Mouse (Mus musculus) heart, postnatal 10 days (tissue): Measurements from ENCODE around the gene Wdr78. TPM values are rescaled to one million over a fixed set of nuclear protein-coding genes. Genes with fewer than 3 reads are reported as not detected.

Experiments used
- DNase-seq, 2 experiments: peaks; one replicate each; pipeline ENCODE4 v3.0.0; 2021
- intact Hi-C: fragments of 180-260 bp; cut with DNase I; formaldehyde crosslinking; loops from one replicate; pipeline ENCODE4 v1.15.1; 2025
- total RNA-seq, 2 experiments: library from RNA; stranded (reverse); gene quantifications; 2 replicates each; pipeline ENCODE4 v1.2.3; 2021

Wdr78 gene
- total RNA-seq, 2 experiments from 2014 or later = 1.1 to 1.4 TPM

- DNase-seq = no peak
- intact Hi-C loops = no loop called here
These were observed 49.4 kb downstream of the Wdr78 start for GRCm38 (mm10) chr4:103064976-103065375.

GRCm38 (mm10) chr4:103064421-103064820, 49.9 kb downstream of the Wdr78 start:
- intact Hi-C loops = no loop called here
- DNase-seq = no peak

GRCm38 (mm10) chr4:103056909-103057308, 57.4 kb downstream of the Wdr78 start:
- intact Hi-C loops = no loop called here
- no peak for DNase-seq

GRCm38 (mm10) chr4:103048046-103048445, 66.3 kb downstream of the Wdr78 start:
- intact Hi-C loops = no loop called here
- no peak for DNase-seq

DNA sequence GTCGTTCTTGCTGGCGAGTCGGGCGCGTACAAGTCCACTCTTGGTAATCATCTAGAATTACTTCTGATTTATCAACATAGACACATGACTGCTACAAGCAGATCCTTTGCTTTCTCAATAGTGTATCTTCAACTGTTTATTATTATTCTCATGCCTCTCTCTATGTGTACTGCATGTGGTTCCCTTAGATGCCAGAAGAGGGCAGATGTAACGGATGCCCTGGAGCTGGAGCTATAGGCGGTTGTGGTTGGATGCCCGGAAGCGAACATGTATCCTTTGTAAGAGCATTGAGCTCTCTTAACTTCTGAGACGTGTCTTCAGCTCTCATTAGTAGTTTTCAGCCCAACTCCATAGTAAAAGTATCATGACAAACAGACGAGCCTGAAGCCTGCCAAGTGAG, 71.4 kb downstream of the Wdr78 start:
- intact Hi-C loops = no loop called here
- no peak for DNase-seq

DNA sequence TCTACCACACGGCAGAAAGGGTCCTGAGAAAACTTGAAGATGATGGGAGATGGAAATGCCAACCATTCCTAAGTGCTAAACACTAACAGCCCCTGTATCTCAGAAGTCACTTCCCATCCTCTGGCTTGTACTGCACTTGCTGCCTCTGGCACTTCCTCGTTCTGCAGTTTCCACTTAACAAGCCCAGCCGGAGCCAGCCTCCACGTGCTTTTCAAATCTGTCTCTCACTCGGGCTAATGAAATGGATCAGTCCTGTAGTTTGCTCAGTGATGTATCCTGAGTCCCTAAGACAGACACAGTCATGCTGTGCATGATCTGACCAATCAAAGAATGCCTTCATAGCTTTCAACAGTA, 74.5 kb downstream of the Wdr78 start:
- DNase-seq = no peak
- intact Hi-C loops = no loop called here

GRCm38 (mm10) chr4:103039103-103039837, 75.1 kb downstream of the Wdr78 start:
- DNase-seq = no peak
- intact Hi-C loops = no loop called here

GRCm38 (mm10) chr4:103028177-103029088, 85.9 kb downstream of the Wdr78 start:
- intact Hi-C loops = no loop called here

GRCm38 (mm10) chr4:103027745-103028144, 86.6 kb downstream of the Wdr78 start:
- intact Hi-C loops = no loop called here
- no peak for DNase-seq

More at GRCm38 (mm10) chr4:103028177-103029088, 85.9 kb downstream of the Wdr78 start:
- no peak for DNase-seq

- intact Hi-C loops = no loop called here
- DNase-seq = no peak
These were observed 87.7 kb downstream of the Wdr78 start, which contains the start of gene Insl5 for GRCm38 (mm10) chr4:103026621-103027020. TSS of gene Insl5 (minus strand) at chr4:103026842.

GRCm38 (mm10) chr4:103013490-103013889, 100.9 kb downstream of the Wdr78 start:
- intact Hi-C loops = no loop called here
- DNase-seq = no peak

- no peak for DNase-seq
- intact Hi-C loops = no loop called here
These were observed 102.5 kb downstream of the Wdr78 start for GRCm38 (mm10) chr4:103011823-103012222.

GRCm38 (mm10) chr4:103010734-103011133, 103.6 kb downstream of the Wdr78 start:
- intact Hi-C loops = no loop called here
- DNase-seq = no peak

GRCm38 (mm10) chr4:103006943-103007418, 107.4 kb downstream of the Wdr78 start:
- DNase-seq = no peak
- intact Hi-C loops = no loop called here

DNA sequence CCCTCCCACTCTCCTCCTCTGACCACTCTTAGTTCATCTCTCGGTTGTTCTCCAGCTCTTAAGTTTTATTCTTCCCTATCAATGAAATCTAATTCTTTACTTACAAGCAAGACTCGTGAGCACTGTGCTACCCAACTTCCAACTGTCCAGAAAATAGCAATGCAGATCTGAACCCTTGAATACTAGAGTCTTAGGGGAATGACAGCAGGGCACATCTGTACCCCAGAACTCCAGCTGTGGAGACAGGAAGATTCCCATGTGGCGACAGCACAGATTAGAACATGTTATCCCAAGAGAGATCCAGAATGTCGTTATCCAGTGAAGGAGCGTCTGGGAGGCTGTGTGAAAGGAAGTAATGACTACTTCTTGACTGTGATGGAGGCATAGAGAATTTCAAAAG, 108.1 kb downstream of the Wdr78 start:
- intact Hi-C loops = no loop called here

GRCm38 (mm10) chr4:103005190-103005945, 109.0 kb downstream of the Wdr78 start:
- intact Hi-C loops = no loop called here
- no peak for DNase-seq

More for the DNA sequence above, 108.1 kb downstream of the Wdr78 start:
- DNase-seq = no peak

- intact Hi-C loops = no loop called here
- no peak for DNase-seq
These were observed 109.7 kb downstream of the Wdr78 start for GRCm38 (mm10) chr4:103004681-103005080.

GRCm38 (mm10) chr4:102991685-102992084, 122.7 kb downstream of the Wdr78 start:
- intact Hi-C loops = no loop called here
- DNase-seq = no peak

GRCm38 (mm10) chr4:102990595-102991340, 123.6 kb downstream of the Wdr78 start:
- no peak for DNase-seq
- intact Hi-C loops = no loop called here

DNA sequence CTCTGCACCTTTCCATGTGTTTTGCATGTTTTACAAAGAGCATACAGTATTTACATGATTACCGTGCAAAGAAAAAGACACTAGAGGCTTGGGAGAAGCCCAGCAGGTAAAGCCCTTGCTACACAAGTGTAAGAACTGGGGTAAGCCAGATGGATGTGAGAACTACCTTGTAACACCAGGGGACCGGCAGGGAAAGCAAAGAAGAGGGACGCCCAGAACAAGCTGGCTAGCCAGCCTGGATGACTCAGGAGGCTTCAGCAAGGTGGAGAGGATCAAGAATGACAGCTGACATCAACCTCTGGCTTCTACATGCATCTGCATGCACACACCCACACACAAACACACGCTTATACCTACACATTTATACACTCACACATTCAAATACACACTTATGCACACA, 124.3 kb downstream of the Wdr78 start:
- DNase-seq = no peak
- intact Hi-C loops = no loop called here
